Mouse (Mus musculus): ENCODE results near the gene Nolc1.
A peak's percentile ranks its signal among the peaks of the same experiment; 100 is the strongest.

Nolc1 gene

GRCm38 (mm10) chr19:46042476-46043011 lies 33.1 kb upstream of the Nolc1 start:
- peak; percentile 75 for DNase-seq

- DNase-seq, result no peak
These were observed 32.3 kb upstream of the Nolc1 start for GRCm38 (mm10) chr19:46043380-46043779.

- DNase-seq, result peak; percentile 40
These were observed 31.2 kb upstream of the Nolc1 start, which contains the start of gene Pprc1 for GRCm38 (mm10) chr19:46044271-46044992. Gene Pprc1, plus strand, starts transcription at chr19:46044886.

- DNase-seq, result peak; percentile 80
These were observed 30.5 kb upstream of the Nolc1 start, which contains the start of gene Ldb1 for GRCm38 (mm10) chr19:46044993-46045695. Gene Ldb1, minus strand, starts transcription at chr19:46045214.

- peak; percentile 35 for DNase-seq
These were observed 29.9 kb upstream of the Nolc1 start for GRCm38 (mm10) chr19:46045696-46046311.

GRCm38 (mm10) chr19:46046621-46047025 lies 29.0 kb upstream of the Nolc1 start:
- DNase-seq, result no peak

GRCm38 (mm10) chr19:46047426-46047825 lies 28.2 kb upstream of the Nolc1 start:
- no peak for DNase-seq

GRCm38 (mm10) chr19:46049129-46049528 lies 26.5 kb upstream of the Nolc1 start:
- no peak for DNase-seq

- DNase-seq, result peak; percentile 68
These were observed 25.2 kb upstream of the Nolc1 start for GRCm38 (mm10) chr19:46050462-46050861.

- DNase-seq, result peak; percentile 72
These were observed 19.8 kb upstream of the Nolc1 start for GRCm38 (mm10) chr19:46055752-46056387.

- DNase-seq, result peak; percentile 92
These were observed 19.2 kb upstream of the Nolc1 start for GRCm38 (mm10) chr19:46056388-46056946.

- peak; percentile 77 for DNase-seq
These were observed 18.6 kb upstream of the Nolc1 start for GRCm38 (mm10) chr19:46056947-46057607.

- no peak for DNase-seq
These were observed 17.2 kb upstream of the Nolc1 start for GRCm38 (mm10) chr19:46058466-46058865.

- DNase-seq, result no peak
These were observed 14.8 kb upstream of the Nolc1 start for GRCm38 (mm10) chr19:46060845-46061244.

GRCm38 (mm10) chr19:46068054-46068453 lies 7.6 kb upstream of the Nolc1 start:
- DNase-seq, result no peak

GRCm38 (mm10) chr19:46073285-46073684 lies 2.4 kb upstream of the Nolc1 start:
- DNase-seq, result no peak

- no peak for DNase-seq
These were observed 1.4 kb upstream of the Nolc1 start for GRCm38 (mm10) chr19:46074266-46074665.

- no peak for DNase-seq
These were observed 2.9 kb downstream of the Nolc1 start for GRCm38 (mm10) chr19:46078535-46078934.

GRCm38 (mm10) chr19:46085185-46085584 lies 9.5 kb downstream of the Nolc1 start:
- DNase-seq, result no peak

GRCm38 (mm10) chr19:46086337-46086736 lies 10.7 kb downstream of the Nolc1 start:
- DNase-seq, result peak; percentile 51

GRCm38 (mm10) chr19:46087871-46088270 lies 12.2 kb downstream of the Nolc1 start:
- no peak for DNase-seq

GRCm38 (mm10) chr19:46091641-46092040 lies 16.0 kb downstream of the Nolc1 start:
- DNase-seq, result no peak
